Mouse (Mus musculus): ENCODE measurements around the gene Prokr2. TPM values are rescaled to one million over a fixed set of nuclear protein-coding genes. Genes with fewer than 3 reads are reported as not detected.
"Not testable (repeated sequence)": the region's sequence is repeated elsewhere in the genome, so short reads cannot be mapped to it uniquely, and the experiment has no call there.

Gene Prokr2
- polyA plus RNA-seq, 1 experiment from 2014 or later: 5.2 TPM

- not testable (repeated sequence) for H3K9me3 ChIP-seq (ENCODE audit: control insufficient read depth, low read length); H3K27ac ChIP-seq (replicated peaks; ENCODE audit: low read depth, low read length); H3K36me3 ChIP-seq (ENCODE audit: control insufficient read depth, insufficient read depth, low read length); H3K27me3 ChIP-seq (ENCODE audit: control insufficient read depth, insufficient read depth, low read length); H3K4me3 ChIP-seq (replicated peaks; ENCODE audit: low read depth, low read length); H3K9ac ChIP-seq (replicated peaks; ENCODE audit: low read length); ATAC-seq (ENCODE audit: low FRiP score, low TSS enrichment); H3K4me2 ChIP-seq (ENCODE audit: low read length); DNase-seq
- 86% methylated on average over 5 of the region's 7 CpGs for WGBS
- peaks cover 15% of the 10 kb centered on the region for H3K4me1 ChIP-seq (ENCODE audit: control insufficient read depth, insufficient read depth, low read length)
Measured at GRCm38 (mm10) chr2:132289213-132289612, 96.0 kb downstream of the Prokr2 start.

Other genes with a start within 250 kb of the Prokr2 start
- 29.1 and 33.7 TPM in 2 replicates for gene Slc23a2, start 240.3 kb downstream of the Prokr2 start, polyA plus RNA-seq (2014; fragmentation: Nextera tagmentation; extraction: Ambion mirVana)
- gene Tmem230, start 137.6 kb downstream of the Prokr2 start, polyA plus RNA-seq (2014; fragmentation: Nextera tagmentation; extraction: Ambion mirVana): 43.8 and 51.3 TPM in 2 replicates
- gene Pcna, start 132.1 kb downstream of the Prokr2 start, polyA plus RNA-seq (2014; fragmentation: Nextera tagmentation; extraction: Ambion mirVana): 116 and 129 TPM in 2 replicates
- 44.7 and 65.1 TPM in 2 replicates for gene Cds2, start 122.3 kb downstream of the Prokr2 start, polyA plus RNA-seq (2014; fragmentation: Nextera tagmentation; extraction: Ambion mirVana)
- 87.5 and 104 TPM in 2 replicates for gene Gpcpd1, start 202.3 kb upstream of the Prokr2 start, polyA plus RNA-seq (2014; fragmentation: Nextera tagmentation; extraction: Ambion mirVana)